Mouse (Mus musculus) CH12.LX (cell line): Measurements from ENCODE around the gene Gm12569. TPM values are rescaled to one million over a fixed set of nuclear protein-coding genes. Genes with fewer than 3 reads are reported as not detected.
A peak's percentile ranks its signal among the peaks of the same experiment; 100 is the strongest.

Experiments used
- DNase-seq: peaks from one replicate; pipeline ENCODE4 v3.0.0-alpha.2; 2013; ENCODE audit errors: extremely low read depth
- H3K27ac ChIP-seq: 2 replicates; pipeline ENCODE4 v1.5.1; 2012; ENCODE audit warnings: low read depth, mild to moderate bottlenecking, control low read depth, moderate library complexity; ENCODE audit not compliant: insufficient read depth
- H3K27me3 ChIP-seq: replicated peaks from 2 replicates; pipeline ENCODE3; 2012; ENCODE audit warnings: inconsistent platforms
- H3K36me3 ChIP-seq, 2 experiments: replicated peaks in 1 of 2; 2 replicates each; pipeline versions ENCODE3 to v1.6.1; 2012; ENCODE audit warnings: inconsistent platforms in 1 of 2, low read length in 1 of 2, mild to moderate bottlenecking in 1 of 2, mixed read lengths in 1 of 2, moderate library complexity in 1 of 2; ENCODE audit not compliant: control insufficient read depth in 1 of 2, insufficient read depth in 1 of 2
- H3K4me1 ChIP-seq, 2 experiments: 2 replicates each; pipeline ENCODE4 v1.6.1; 2012; ENCODE audit warnings: inconsistent platforms in 1 of 2, moderate library complexity in 1 of 2; ENCODE audit not compliant: insufficient read depth in 2 of 2, control insufficient read depth in 1 of 2
- H3K4me2 ChIP-seq: 2 replicates; pipeline ENCODE4 v1.6.1; 2012; ENCODE audit warnings: low read depth, mild to moderate bottlenecking, control low read depth; ENCODE audit not compliant: poor library complexity, insufficient read depth, severe bottlenecking
- H3K4me3 ChIP-seq, 3 experiments: fragments of 150-350 bp in 1 of 3; sonication (generic) in 1 of 3; replicated peaks in 1 of 3; 2 replicates each; pipeline versions ENCODE3 to v1.5.1; 2011 to 2012; ENCODE audit warnings: low read depth in 2 of 3, low read length in 2 of 3, mild to moderate bottlenecking in 2 of 3, moderate library complexity in 2 of 3, control low read depth in 1 of 3, improper control_type of control experiment in 1 of 3, inconsistent platforms in 1 of 3, mixed read lengths in 1 of 3; ENCODE audit not compliant: poor library complexity in 1 of 3
- H3K79me2 ChIP-seq: replicated peaks from 2 replicates; pipeline ENCODE4 v1.6.1; 2012; ENCODE audit warnings: mild to moderate bottlenecking, moderate library complexity; ENCODE audit not compliant: control insufficient read depth, poor library complexity, insufficient read depth, severe bottlenecking; ENCODE audit errors: extremely low read depth
- H3K9ac ChIP-seq: 2 replicates; pipeline ENCODE4 v1.6.1; 2012; ENCODE audit warnings: low read depth, mild to moderate bottlenecking, control low read depth, moderate library complexity; ENCODE audit not compliant: insufficient read depth
- H3K9me3 ChIP-seq: replicated peaks from 2 replicates; pipeline ENCODE3; 2012; ENCODE audit warnings: low read length, inconsistent platforms, mixed read lengths
- BHLHE40 ChIP-seq: IDR thresholded peaks from 2 replicates; pipeline ENCODE4 v1.6.1; 2011; ENCODE audit warnings: mild to moderate bottlenecking, low read depth, low read length, improper control_type of control experiment
- CHD1 ChIP-seq: IDR thresholded peaks from 2 replicates; pipeline ENCODE4 v1.6.1; 2012; ENCODE audit warnings: low read depth, low read length, improper control_type of control experiment, inconsistent platforms
- CHD2 ChIP-seq: IDR thresholded peaks from 2 replicates; pipeline ENCODE4 v1.6.1; 2011; ENCODE audit warnings: low read length, improper control_type of control experiment
- CTCF ChIP-seq, 2 experiments: IDR thresholded peaks in 1 of 2; conservative IDR thresholded peaks in 1 of 2; 2 replicates each; pipeline ENCODE4 v1.5.1; 2011 to 2012; ENCODE audit warnings: low read depth in 2 of 2, low read length in 2 of 2, improper control_type of control experiment in 1 of 2, inconsistent platforms in 1 of 2, mild to moderate bottlenecking in 1 of 2, moderate library complexity in 1 of 2
- E2F4 ChIP-seq: IDR thresholded peaks from 2 replicates; pipeline ENCODE4 v1.6.1; 2011; ENCODE audit warnings: low read depth, low read length, improper control_type of control experiment; ENCODE audit not compliant: insufficient replicate concordance
- ELF1 ChIP-seq: IDR thresholded peaks from 2 replicates; pipeline ENCODE4 v1.6.1; 2014; ENCODE audit warnings: low read depth, mild to moderate bottlenecking, inconsistent platforms, low read length, improper control_type of control experiment
- EP300 ChIP-seq: IDR thresholded peaks from 2 replicates; pipeline ENCODE4 v1.6.1; 2011; ENCODE audit warnings: low read length, improper control_type of control experiment
- ETS1 ChIP-seq: conservative IDR thresholded peaks from 2 replicates; pipeline ENCODE4 v1.6.1; 2012; ENCODE audit warnings: low read depth, mild to moderate bottlenecking, inconsistent platforms, low read length, improper control_type of control experiment, moderate library complexity
- GABPA ChIP-seq: IDR thresholded peaks from 2 replicates; pipeline ENCODE4 v1.6.1; 2012; ENCODE audit warnings: low read depth, low read length, improper control_type of control experiment, inconsistent platforms; ENCODE audit not compliant: insufficient replicate concordance
- HCFC1 ChIP-seq: IDR thresholded peaks from 2 replicates; pipeline ENCODE4 v1.6.1; 2012; ENCODE audit warnings: low read depth, mild to moderate bottlenecking, inconsistent platforms, low read length, improper control_type of control experiment
- IRF4 ChIP-seq: IDR thresholded peaks from 2 replicates; pipeline ENCODE4 v1.6.1; 2014; ENCODE audit warnings: low read depth, mild to moderate bottlenecking, inconsistent platforms, low read length, improper control_type of control experiment
- JUN ChIP-seq: IDR thresholded peaks from 2 replicates; pipeline ENCODE4 v1.6.1; 2011; ENCODE audit warnings: low read depth, mild to moderate bottlenecking, low read length, improper control_type of control experiment, moderate library complexity; ENCODE audit not compliant: insufficient read depth
- JUND ChIP-seq: conservative IDR thresholded peaks from 2 replicates; pipeline ENCODE4 v1.6.1; 2011; ENCODE audit warnings: low read depth, low read length, improper control_type of control experiment
- KAT2A ChIP-seq: IDR thresholded peaks from 2 replicates; pipeline ENCODE4 v1.6.1; 2012; ENCODE audit warnings: low read length, improper control_type of control experiment, inconsistent platforms; ENCODE audit not compliant: insufficient replicate concordance
- MAFK ChIP-seq: IDR thresholded peaks from 2 replicates; pipeline ENCODE4 v1.6.1; 2011; ENCODE audit warnings: low read length, improper control_type of control experiment; ENCODE audit not compliant: insufficient replicate concordance
- MAX ChIP-seq: IDR thresholded peaks from 2 replicates; pipeline ENCODE4 v1.6.1; 2011; ENCODE audit warnings: low read length, improper control_type of control experiment
- MAZ ChIP-seq: IDR thresholded peaks from 2 replicates; pipeline ENCODE4 v1.6.1; 2012; ENCODE audit warnings: low read depth, mild to moderate bottlenecking, inconsistent platforms, low read length, improper control_type of control experiment, moderate library complexity
- MEF2A ChIP-seq: IDR thresholded peaks from 2 replicates; pipeline ENCODE4 v1.6.1; 2014; ENCODE audit warnings: low read depth, mild to moderate bottlenecking, inconsistent platforms, low read length, improper control_type of control experiment, borderline replicate concordance
- MXI1 ChIP-seq: IDR thresholded peaks from 2 replicates; pipeline ENCODE4 v1.6.1; 2011; ENCODE audit warnings: mild to moderate bottlenecking, low read depth, low read length, improper control_type of control experiment
- MYC ChIP-seq: IDR thresholded peaks from 2 replicates; pipeline ENCODE4 v1.6.1; 2011; ENCODE audit warnings: low read depth, mild to moderate bottlenecking, improper control_type of control experiment, low read length
- NELFE ChIP-seq: IDR thresholded peaks from 2 replicates; pipeline ENCODE4 v1.6.1; 2011; ENCODE audit warnings: low read depth, low read length, improper control_type of control experiment
- NRF1 ChIP-seq: IDR thresholded peaks from 2 replicates; pipeline ENCODE4 v1.6.1; 2014; ENCODE audit warnings: low read depth, mild to moderate bottlenecking, inconsistent platforms, low read length, improper control_type of control experiment, moderate library complexity
- PAX5 ChIP-seq: IDR thresholded peaks from 2 replicates; pipeline ENCODE4 v1.6.1; 2012; ENCODE audit warnings: low read length, inconsistent platforms, mixed read lengths
- POLR2A ChIP-seq: IDR thresholded peaks from 2 replicates; pipeline ENCODE4 v1.6.1; 2011; ENCODE audit warnings: low read depth, mild to moderate bottlenecking, improper control_type of control experiment, low read length
- POLR2AphosphoS2 ChIP-seq: IDR thresholded peaks from 2 replicates; pipeline ENCODE4 v1.6.1; 2011; ENCODE audit warnings: low read depth, low read length, improper control_type of control experiment
- RAD21 ChIP-seq: IDR thresholded peaks from 2 replicates; pipeline ENCODE4 v1.6.1; 2011; ENCODE audit warnings: low read depth, mild to moderate bottlenecking, low read length, improper control_type of control experiment, moderate library complexity
- RCOR1 ChIP-seq: conservative IDR thresholded peaks from 2 replicates; pipeline ENCODE4 v1.6.1; 2012; ENCODE audit warnings: low read depth, mild to moderate bottlenecking, inconsistent platforms, low read length, improper control_type of control experiment
- SIN3A ChIP-seq: IDR thresholded peaks from 2 replicates; pipeline ENCODE4 v1.6.1; 2012; ENCODE audit warnings: low read length, improper control_type of control experiment, inconsistent platforms
- SMC3 ChIP-seq: IDR thresholded peaks from 2 replicates; pipeline ENCODE4 v1.6.1; 2011; ENCODE audit warnings: low read depth, low read length, improper control_type of control experiment
- TBP ChIP-seq: conservative IDR thresholded peaks from 2 replicates; pipeline ENCODE4 v1.6.1; 2011; ENCODE audit warnings: low read depth, low read length, improper control_type of control experiment
- TCF12 ChIP-seq: IDR thresholded peaks from 2 replicates; pipeline ENCODE4 v1.6.1; 2014; ENCODE audit warnings: low read depth, mild to moderate bottlenecking, inconsistent platforms, low read length, improper control_type of control experiment
- UBTF ChIP-seq: IDR thresholded peaks from 2 replicates; pipeline ENCODE4 v1.6.1; 2012; ENCODE audit warnings: low read depth, mild to moderate bottlenecking, inconsistent platforms, low read length, improper control_type of control experiment, moderate library complexity
- USF1 ChIP-seq: IDR thresholded peaks from 2 replicates; pipeline ENCODE4 v1.6.1; 2014; ENCODE audit warnings: low read depth, mild to moderate bottlenecking, inconsistent platforms, low read length, improper control_type of control experiment
- USF2 ChIP-seq: conservative IDR thresholded peaks from 2 replicates; pipeline ENCODE4 v1.6.1; 2011; ENCODE audit warnings: low read depth, low read length, improper control_type of control experiment
- ZC3H11A ChIP-seq: IDR thresholded peaks from 2 replicates; pipeline ENCODE4 v1.6.1; 2012; ENCODE audit warnings: low read depth, mild to moderate bottlenecking, inconsistent platforms, low read length, improper control_type of control experiment
- ZKSCAN1 ChIP-seq: IDR thresholded peaks from 2 replicates; pipeline ENCODE4 v1.6.1; 2012; ENCODE audit warnings: low read depth, inconsistent platforms, low read length, improper control_type of control experiment, borderline replicate concordance
- ZMIZ1 ChIP-seq: IDR thresholded peaks from 2 replicates; pipeline ENCODE4 v1.6.1; 2012; ENCODE audit warnings: low read depth, mild to moderate bottlenecking, inconsistent platforms, low read length, improper control_type of control experiment
- ZNF384 ChIP-seq: IDR thresholded peaks from 2 replicates; pipeline ENCODE4 v1.6.1; 2012; ENCODE audit warnings: low read depth, low read length, improper control_type of control experiment, inconsistent platforms
- dilution Hi-C: fragments of 300-500 bp; cut with MboI; formaldehyde crosslinking; loops from 2 replicates; pipeline ENCODE4 v1.14.3; 2020; ENCODE audit warnings: low sequenced_read_pairs; ENCODE audit not compliant: extremely low pct_unique_long_range_greater_than_20kb, extremely low pct_ligation_motif_present
- in situ Hi-C: fragments of 300-500 bp; cut with MboI; formaldehyde crosslinking; loops from 3 replicates; pipeline ENCODE4 v1.14.3; 2019; ENCODE audit warnings: low sequenced_read_pairs, low pct_ligation_motif_present, low pct_unique_long_range_greater_than_20kb, mixed read lengths
- polyA plus RNA-seq: library from polyadenylated mRNA; unstranded; fragments of >175 nt; gene quantifications from 2 replicates; pipeline ENCODE4 v1.2.1, GENCODE M21; 2012; ENCODE audit warnings: low read depth; ENCODE audit not compliant: insufficient read length
- total RNA-seq, 2 experiments: library from RNA; depleted of rRNA; stranded (reverse); fragments of 300-350 nt in 1 of 2; fragments of >200 nt in 1 of 2; gene quantifications; 2 replicates each; pipeline ENCODE4 v1.2.3; 2012 to 2014

The Gm12569 gene
- 5.9 and 6.5 TPM in 2 replicates for total RNA-seq (2012; rRNA removed)
- total RNA-seq (2014; rRNA removed) = 2.1 and 2.9 TPM in 2 replicates
- 2.0 and 2.6 TPM in 2 replicates for polyA plus RNA-seq

DNA sequence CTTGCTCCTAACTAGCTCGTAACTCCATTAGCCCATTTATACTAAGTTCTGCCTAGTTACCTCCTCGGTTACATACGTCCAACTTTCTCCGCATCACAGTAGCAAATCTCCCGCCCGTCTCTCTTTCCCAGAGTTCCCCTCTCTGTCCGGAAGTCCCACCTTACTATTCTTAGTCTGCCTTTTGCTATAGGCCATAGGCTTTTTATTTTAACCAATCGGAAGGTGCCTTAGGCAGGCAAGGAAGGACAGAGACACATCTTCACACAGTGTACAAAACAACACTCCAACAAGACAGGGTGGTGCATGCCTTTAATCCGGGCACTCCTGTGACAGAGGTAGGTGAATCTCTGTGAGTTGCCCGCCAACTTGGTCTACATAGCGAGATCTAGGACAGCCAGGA, at the start of gene Gm12569:
Gm12569 (plus strand) TSS at position 166 of the 400 bp plus-strand sequence.
- peak within 1 kb of the TSS; percentile 58 to 92 (median 65) for H3K4me3 ChIP-seq
- in situ Hi-C loops (no loop called here), dilution Hi-C loops (no loop called here)
- H3K36me3 ChIP-seq = peaks cover 4 to 25% of the 10 kb centered on the region in 2 experiments
- peaks cover 2 to 23% of the 10 kb centered on the region in 2 experiments; a peak in 3 of 4 replicates for H3K4me1 ChIP-seq
- H3K4me2 ChIP-seq = peak within 1 kb of the TSS; percentile 75
- H3K27ac ChIP-seq = 0 out of 2 replicates have a peak within 1 kb of the TSS, but pooled peaks have one; percentile 5
- peak within 1 kb of the TSS; percentile 66 for H3K9ac ChIP-seq
- H3K9me3 ChIP-seq = no peaks in the 10 kb centered on the region
- peaks cover 3% of the 10 kb centered on the region; the same call in 1 of the 2 replicates for H3K79me2 ChIP-seq
- peak; percentile 86 for DNase-seq
- no peak for TF ChIP-seq NRF1
- no peak for TF ChIP-seq EP300
- TF ChIP-seq ZMIZ1 = peak; percentile 81
- TF ChIP-seq SMC3 = no peak
- TF ChIP-seq POLR2A = peak; percentile 91
- TF ChIP-seq MAZ = no peak
- peak; percentile 71 for TF ChIP-seq MXI1
- no peak for TF ChIP-seq UBTF
- TF ChIP-seq TCF12 = peak; percentile 83
- TF ChIP-seq SIN3A = peak; percentile 94
- no peak for TF ChIP-seq RCOR1
- no peak for TF ChIP-seq JUN
- no peak for TF ChIP-seq CHD1
- TF ChIP-seq ELF1 = peak; percentile 84
- TF ChIP-seq RAD21 = no peak
- TF ChIP-seq MAX = peak; percentile 45; the same call in 1 of the 2 replicates
- TF ChIP-seq E2F4 = peak; percentile 94
- no peak for TF ChIP-seq ZC3H11A
- no peak for TF ChIP-seq PAX5
- no peak for TF ChIP-seq IRF4
- TF ChIP-seq ETS1 = no peak
- peak; percentile 93 for TF ChIP-seq NELFE
- TF ChIP-seq USF2 = no peak
- TF ChIP-seq MAFK = no peak
- TF ChIP-seq ZNF384 = no peak
- peak; percentile 85; the same call in 1 of the 2 replicates for TF ChIP-seq POLR2AphosphoS2
- no peak for TF ChIP-seq MYC
- peak; percentile 91 for TF ChIP-seq TBP
- peak; percentile 75; the same call in 1 of the 2 replicates for TF ChIP-seq KAT2A
- no peak for TF ChIP-seq JUND
- no peak for TF ChIP-seq USF1
- no peak for TF ChIP-seq CTCF (conservative IDR thresholded peaks at IDR 0.05 in 1 of 2, IDR thresholded peaks at IDR 0.05 in 1 of 2; ENCODE audit: low read depth in 2 of 2, low read length in 2 of 2)
- TF ChIP-seq MEF2A = peak; percentile 20; the same call in 1 of the 2 replicates
- peak; percentile 79 for TF ChIP-seq HCFC1
- peak; percentile 33; the same call in 1 of the 2 replicates for TF ChIP-seq CHD2
- TF ChIP-seq BHLHE40 = no peak
- TF ChIP-seq ZKSCAN1 = no peak
- no peak for TF ChIP-seq GABPA
- peaks cover 15% of the 10 kb centered on the region for H3K27me3 ChIP-seq
